Mouse (Mus musculus): ENCODE data around the gene Fars2. TPM values are rescaled to one million over a fixed set of nuclear protein-coding genes. Genes with fewer than 3 reads are reported as not detected.

Fars2 gene
- polyA plus RNA-seq, 1 experiment from 2014 or later = 26.7 TPM

Other genes starting within 250 kb of the Fars2 start
- gene Rpp40, start 211.1 kb upstream of the Fars2 start, polyA plus RNA-seq (2014; fragmentation: Nextera tagmentation; extraction: Ambion mirVana) = 6.7 and 7.6 TPM in 2 replicates
- 0.10 and 0.43 TPM in 2 replicates for gene Ppp1r3g, start 158.6 kb upstream of the Fars2 start, polyA plus RNA-seq (2014; fragmentation: Nextera tagmentation; extraction: Ambion mirVana)
- gene Lyrm4, start 114 bp downstream of the Fars2 start, polyA plus RNA-seq (2014; fragmentation: Nextera tagmentation; extraction: Ambion mirVana) = 41.2 and 46.4 TPM in 2 replicates

Data from neural tube, embryonic 14.5 days (tissue).